Mouse (Mus musculus): ENCODE results near the gene Pin1rt1. TPM values are rescaled to one million over a fixed set of nuclear protein-coding genes. Genes with fewer than 3 reads are reported as not detected.

Gene Pin1rt1
- 0.13 TPM in 1 of 2 replicates, not detected in the other for polyA plus RNA-seq (2016; fragmentation: Nextera tagmentation; extraction: Ambion mirVana)

- 93% methylated on average over 4 of the region's 4 CpGs for WGBS
- Histone ChIP-seq H3K4me3 (no peak within 1 kb of the TSS), H3K27ac (no peak within 1 kb of the TSS), H3K27me3 (ENCODE audit: low read depth, poor library complexity, severe bottlenecking) (peaks cover 15% of the 10 kb centered on the region), H3K9me3 (replicated peaks) (no peaks in the 10 kb centered on the region), H3K36me3 (no peaks in the 10 kb centered on the region), H3K4me1 (peaks cover 13% of the 10 kb centered on the region; the same call in 1 of the 2 replicates)
- DNase-seq (ENCODE audit: low spot score) = no peak
Measured at GRCm38 (mm10) chr2:104716279-104716678, at the start of gene Pin1rt1. Gene Pin1rt1 (minus strand): TSS chr2:104716379.

GRCm38 (mm10) chr2:104764018-104764417, 47.8 kb upstream of the Pin1rt1 start:
- no peak overlapping the region for H3K4me3 ChIP-seq
- no peaks in the 10 kb centered on the region for H3K9me3 ChIP-seq (replicated peaks)
- no peak for DNase-seq (ENCODE audit: low spot score)
- peaks cover 89% of the 10 kb centered on the region for H3K36me3 ChIP-seq
- H3K27me3 ChIP-seq (ENCODE audit: low read depth, poor library complexity, severe bottlenecking) = no peaks in the 10 kb centered on the region
- no peak overlapping the region for H3K27ac ChIP-seq
- H3K4me1 ChIP-seq = no peaks in the 10 kb centered on the region
- WGBS = 89% methylated on average over 4 of the region's 4 CpGs

GRCm38 (mm10) chr2:104763134-104763703, 47.0 kb upstream of the Pin1rt1 start:
- Histone ChIP-seq H3K9me3 (replicated peaks) (no peaks in the 10 kb centered on the region), H3K27ac (no peak overlapping the region), H3K27me3 (ENCODE audit: low read depth, poor library complexity, severe bottlenecking) (no peaks in the 10 kb centered on the region), H3K4me1 (no peaks in the 10 kb centered on the region), H3K4me3 (no peak overlapping the region), H3K36me3 (peaks cover 81% of the 10 kb centered on the region)
- WGBS = 84% methylated on average over 8 of the region's 8 CpGs
- DNase-seq (ENCODE audit: low spot score) = no peak

- no peak for DNase-seq (ENCODE audit: low spot score)
- Histone ChIP-seq H3K9me3 (replicated peaks) (no peaks in the 10 kb centered on the region), H3K27ac (no peak overlapping the region), H3K27me3 (ENCODE audit: low read depth, poor library complexity, severe bottlenecking) (no peaks in the 10 kb centered on the region), H3K4me3 (no peak overlapping the region), H3K4me1 (no peaks in the 10 kb centered on the region), H3K36me3 (peaks cover 13% of the 10 kb centered on the region)
- WGBS = 58% methylated on average over 3 of the region's 3 CpGs
Measured at GRCm38 (mm10) chr2:104750611-104751010, 34.4 kb upstream of the Pin1rt1 start.

GRCm38 (mm10) chr2:104748652-104749183, 32.5 kb upstream of the Pin1rt1 start:
- DNase-seq (ENCODE audit: low spot score) = no peak
- peaks cover 5% of the 10 kb centered on the region for H3K27me3 ChIP-seq (ENCODE audit: low read depth, poor library complexity, severe bottlenecking)
- H3K36me3 ChIP-seq = peaks cover 7% of the 10 kb centered on the region
- no peak overlapping the region for H3K27ac ChIP-seq
- WGBS = 84% methylated on average over 5 of the region's 5 CpGs
- no peaks in the 10 kb centered on the region for H3K9me3 ChIP-seq (replicated peaks)
- H3K4me3 ChIP-seq = no peak overlapping the region
- H3K4me1 ChIP-seq = no peaks in the 10 kb centered on the region

- DNase-seq (ENCODE audit: low spot score) = no peak
- Histone ChIP-seq H3K36me3 (no peaks in the 10 kb centered on the region), H3K27me3 (ENCODE audit: low read depth, poor library complexity, severe bottlenecking) (peaks cover 30% of the 10 kb centered on the region), H3K9me3 (replicated peaks) (no peaks in the 10 kb centered on the region), H3K4me3 (no peak overlapping the region), H3K4me1 (peaks cover 19% of the 10 kb centered on the region), H3K27ac (no peak overlapping the region)
- 55% methylated on average over 8 of the region's 8 CpGs for WGBS
Measured at GRCm38 (mm10) chr2:104746251-104746650, 30.1 kb upstream of the Pin1rt1 start.

- peaks cover 46% of the 10 kb centered on the region for H3K27me3 ChIP-seq (ENCODE audit: low read depth, poor library complexity, severe bottlenecking)
- no peaks in the 10 kb centered on the region for H3K9me3 ChIP-seq (replicated peaks)
- peaks cover 22% of the 10 kb centered on the region for H3K4me1 ChIP-seq
- H3K36me3 ChIP-seq = no peaks in the 10 kb centered on the region
- 49% methylated on average over 5 of the region's 5 CpGs for WGBS
- H3K27ac ChIP-seq = no peak overlapping the region
- no peak for DNase-seq (ENCODE audit: low spot score)
- H3K4me3 ChIP-seq = no peak overlapping the region
Measured at GRCm38 (mm10) chr2:104743971-104744370, 27.8 kb upstream of the Pin1rt1 start.

- no peak overlapping the region for H3K27ac ChIP-seq
- no peaks in the 10 kb centered on the region for H3K9me3 ChIP-seq (replicated peaks)
- H3K36me3 ChIP-seq = no peaks in the 10 kb centered on the region
- peaks cover 46% of the 10 kb centered on the region for H3K27me3 ChIP-seq (ENCODE audit: low read depth, poor library complexity, severe bottlenecking)
- 13% methylated on average over 7 of the region's 7 CpGs for WGBS
- no peak for DNase-seq (ENCODE audit: low spot score)
- H3K4me3 ChIP-seq = peak overlapping the region; percentile 89
- H3K4me1 ChIP-seq = peaks cover 22% of the 10 kb centered on the region
Measured at GRCm38 (mm10) chr2:104743160-104743559, 27.0 kb upstream of the Pin1rt1 start.

GRCm38 (mm10) chr2:104742741-104743064, 26.5 kb upstream of the Pin1rt1 start, which contains the start of gene Depdc7:
Gene Depdc7 (minus strand): TSS chr2:104742878.
- Histone ChIP-seq H3K4me3 (peak within 1 kb of the TSS; percentile 89), H3K9me3 (replicated peaks) (no peaks in the 10 kb centered on the region), H3K27me3 (ENCODE audit: low read depth, poor library complexity, severe bottlenecking) (peaks cover 46% of the 10 kb centered on the region), H3K36me3 (no peaks in the 10 kb centered on the region), H3K4me1 (peaks cover 22% of the 10 kb centered on the region), H3K27ac (peak within 1 kb of the TSS; percentile 83)
- WGBS = 1% methylated on average over 31 of the region's 31 CpGs
- peak; percentile 89 for DNase-seq (ENCODE audit: low spot score)

- WGBS = 6% methylated on average over 45 of the region's 46 CpGs
Measured at GRCm38 (mm10) chr2:104741896-104742740, 25.9 kb upstream of the Pin1rt1 start.

GRCm38 (mm10) chr2:104741015-104741758, 25.0 kb upstream of the Pin1rt1 start:
- Histone ChIP-seq H3K4me1 (peaks cover 22% of the 10 kb centered on the region), H3K4me3 (no peak overlapping the region), H3K27ac (no peak overlapping the region), H3K36me3 (no peaks in the 10 kb centered on the region), H3K9me3 (replicated peaks) (no peaks in the 10 kb centered on the region), H3K27me3 (ENCODE audit: low read depth, poor library complexity, severe bottlenecking) (peaks cover 46% of the 10 kb centered on the region)
- WGBS = 28% methylated on average over 7 of the region's 7 CpGs
- no peak for DNase-seq (ENCODE audit: low spot score)

More at GRCm38 (mm10) chr2:104741896-104742740, 25.9 kb upstream of the Pin1rt1 start:
- Histone ChIP-seq H3K4me3 (peak overlapping the region; percentile 89), H3K4me1 (peaks cover 22% of the 10 kb centered on the region), H3K36me3 (no peaks in the 10 kb centered on the region), H3K27ac (peak overlapping the region; percentile 83), H3K27me3 (ENCODE audit: low read depth, poor library complexity, severe bottlenecking) (peaks cover 46% of the 10 kb centered on the region), H3K9me3 (replicated peaks) (no peaks in the 10 kb centered on the region)
- no peak for DNase-seq (ENCODE audit: low spot score)

GRCm38 (mm10) chr2:104740248-104740949, 24.2 kb upstream of the Pin1rt1 start:
- H3K36me3 ChIP-seq = no peaks in the 10 kb centered on the region
- peaks cover 46% of the 10 kb centered on the region for H3K27me3 ChIP-seq (ENCODE audit: low read depth, poor library complexity, severe bottlenecking)
- no peak for DNase-seq (ENCODE audit: low spot score)

More at GRCm38 (mm10) chr2:104740248-104740949, 24.2 kb upstream of the Pin1rt1 start:
- Histone ChIP-seq H3K4me3 (no peak overlapping the region), H3K27ac (no peak overlapping the region), H3K4me1 (peaks cover 22% of the 10 kb centered on the region), H3K9me3 (replicated peaks) (no peaks in the 10 kb centered on the region)
- WGBS = 58% methylated on average over 7 of the region's 7 CpGs

Measured in limb, embryonic 10.5 days (tissue).